Mouse (Mus musculus) right cerebral cortex, postnatal 10 days (tissue): ENCODE results near the gene Fn3k.

Experiments
- DNase-seq, 2 experiments: peaks; one replicate each; pipeline ENCODE4 v3.0.0; 2021; ENCODE audit warnings: low spot score in 2 of 2

Gene Fn3k

GRCm38 (mm10) chr11:121451753-121452635, 17.3 kb downstream of the Fn3k start, which contains the start of gene Tbcd:
Gene Tbcd (plus strand): TSS chr11:121451949.
- DNase-seq: peak; percentile 97

GRCm38 (mm10) chr11:121457874-121458273, 23.2 kb downstream of the Fn3k start:
- DNase-seq: no peak

DNA sequence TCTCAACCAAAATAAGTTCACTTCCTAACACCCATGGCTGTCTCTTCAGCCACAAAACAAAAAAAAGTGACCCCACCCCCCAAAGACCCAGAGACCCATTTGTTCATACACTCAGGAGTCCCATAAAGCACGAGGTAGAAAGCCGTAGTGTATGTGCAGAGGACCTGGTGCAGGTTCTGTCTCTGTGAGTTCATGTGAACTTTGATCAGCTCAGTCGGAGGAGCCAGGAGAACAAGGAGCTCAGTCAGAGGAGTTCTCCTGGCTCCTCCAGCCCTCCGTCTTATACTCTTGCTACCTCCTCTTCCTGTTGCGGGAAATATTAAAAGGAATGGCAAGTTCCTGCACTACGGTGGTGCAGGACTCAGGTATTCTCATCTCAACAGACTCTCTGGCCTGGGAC, 32.7 kb downstream of the Fn3k start:
- DNase-seq: no peak

GRCm38 (mm10) chr11:121474831-121475230, 40.1 kb downstream of the Fn3k start:
- no peak for DNase-seq

- DNase-seq: peak; percentile 76 to 87
Measured at GRCm38 (mm10) chr11:121475699-121476415, 41.1 kb downstream of the Fn3k start.

GRCm38 (mm10) chr11:121479476-121480203, 44.9 kb downstream of the Fn3k start:
- DNase-seq: no peak

DNA sequence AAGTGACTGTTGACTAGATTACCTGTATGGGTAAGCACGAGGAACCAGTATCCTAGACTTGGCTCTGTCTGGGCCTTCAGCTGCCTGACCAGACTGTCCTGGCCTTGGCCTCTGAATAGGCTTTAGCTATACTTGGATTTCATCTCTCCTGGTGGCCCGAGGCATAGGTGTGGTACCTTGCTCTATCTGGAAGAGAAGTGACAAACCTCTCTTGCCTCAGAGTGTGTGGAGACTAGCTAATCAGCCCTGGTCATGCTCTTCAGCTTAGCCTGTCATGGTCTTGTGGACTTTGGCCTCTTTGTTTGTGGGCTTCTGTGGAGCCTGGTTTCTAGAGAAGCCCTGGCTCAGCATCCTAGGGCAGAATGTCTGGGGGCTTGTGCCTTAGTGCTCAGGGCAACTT, 46.4 kb downstream of the Fn3k start:
- DNase-seq: no peak

DNA sequence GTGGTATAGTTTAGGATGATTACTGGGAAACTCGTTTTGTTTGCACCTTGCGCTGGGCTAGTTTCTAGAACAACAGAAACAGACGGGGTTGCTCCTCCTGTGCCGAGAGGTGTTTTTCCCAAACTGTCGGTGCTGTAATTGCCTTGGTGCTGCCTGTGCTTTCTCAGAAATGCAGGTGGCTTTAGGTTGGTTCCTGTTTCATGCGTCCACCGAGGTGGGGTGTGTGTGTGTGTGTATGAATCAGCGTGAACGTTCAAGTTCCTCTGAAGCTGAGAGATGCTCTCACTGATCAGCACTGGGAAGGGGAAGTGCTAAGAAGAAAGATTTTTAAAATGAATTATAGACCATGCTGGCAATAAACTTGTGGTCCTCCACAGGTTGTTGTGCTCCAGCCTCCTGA, 51.2 kb downstream of the Fn3k start:
- no peak for DNase-seq

DNA sequence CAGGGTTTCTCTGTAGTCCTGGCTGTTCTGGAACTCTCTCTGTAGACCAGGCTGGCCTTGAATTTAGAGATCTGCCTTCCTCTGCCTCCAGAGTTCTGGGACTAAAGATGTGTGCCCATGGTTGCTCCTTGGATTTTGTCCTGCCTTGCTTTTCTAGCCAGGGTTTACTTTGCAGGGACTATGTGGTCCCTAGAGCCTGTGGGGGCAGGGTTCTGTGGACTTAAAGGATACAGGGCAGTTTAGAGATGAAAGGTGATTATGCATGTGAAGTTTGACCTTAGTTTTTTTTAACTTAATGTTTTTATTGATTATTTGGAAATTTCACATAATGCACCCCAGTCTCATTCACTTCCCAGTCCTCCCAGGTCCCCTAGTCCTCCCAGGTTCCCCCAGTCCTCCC, 55.9 kb downstream of the Fn3k start:
- no peak for DNase-seq
